Mouse (Mus musculus): ENCODE results near the gene Ano6.

GRCm38 (mm10) chr15:95921072-95921471 lies 130.4 kb downstream of the Ano6 start:
- TF ChIP-seq POLR2A (IDR thresholded peaks at IDR 0.05; ENCODE audit: borderline replicate concordance, insufficient read depth, low read length) (no peak), CTCF (IDR thresholded peaks at IDR 0.05; ENCODE audit: borderline replicate concordance, insufficient read depth, low read depth, low read length) (no peak)

Measured in cerebellum, adult 2 months (tissue).